Mouse (Mus musculus): ENCODE measurements at regions not wholly inside any gene's neighbourhood (a gene's known extent, or its start where the extent isn't known, plus 50 kb on each side); places are given as distances from the start of the nearest gene placed in this dataset.

DNA sequence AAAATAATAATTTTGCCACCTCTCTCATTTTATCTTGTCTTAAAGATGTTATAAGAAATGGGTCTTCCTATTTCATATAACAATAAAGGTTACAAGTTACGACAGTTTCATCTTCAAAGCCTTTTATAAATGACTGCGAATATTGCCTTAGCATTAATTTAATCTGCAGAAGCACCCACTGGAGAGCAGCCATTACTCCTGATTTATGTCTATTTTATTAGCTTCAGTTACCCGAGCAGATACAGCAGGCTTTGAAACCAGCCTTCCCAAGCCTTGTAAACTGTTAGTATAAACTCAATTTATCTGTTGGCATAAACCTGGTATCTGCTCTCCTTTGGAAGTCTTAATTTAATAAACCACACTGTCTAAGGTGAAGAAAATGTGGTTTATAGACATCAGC lies 2851.6 kb upstream of the Gm6569 start:
- DNase-seq (ENCODE audit: low spot score) = no peak

- no peak for DNase-seq (ENCODE audit: low spot score)
Observed at GRCm38 (mm10) chr15:70987973-70988570, 2846.3 kb upstream of the Gm6569 start.

DNA sequence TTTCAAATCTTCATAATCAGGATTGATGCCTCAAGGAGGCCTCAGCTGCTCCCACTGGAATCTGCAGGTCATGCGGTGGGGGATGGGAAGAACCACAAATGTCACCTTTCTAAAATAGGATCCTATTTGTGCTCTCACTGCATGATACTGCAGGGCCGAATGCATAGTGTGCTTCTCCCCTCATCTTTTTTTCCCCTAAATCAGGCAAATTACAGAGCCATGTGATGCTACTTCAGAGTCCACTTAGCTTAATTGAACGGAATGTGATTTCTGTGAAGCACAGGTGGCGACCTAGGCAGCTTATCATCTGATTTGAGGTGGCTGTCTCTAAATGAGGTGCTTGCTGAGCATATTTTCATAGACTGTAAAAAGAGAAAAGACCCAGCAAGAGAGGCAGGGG lies 2841.0 kb upstream of the Gm6569 start:
- DNase-seq (ENCODE audit: low spot score) = no peak

DNA sequence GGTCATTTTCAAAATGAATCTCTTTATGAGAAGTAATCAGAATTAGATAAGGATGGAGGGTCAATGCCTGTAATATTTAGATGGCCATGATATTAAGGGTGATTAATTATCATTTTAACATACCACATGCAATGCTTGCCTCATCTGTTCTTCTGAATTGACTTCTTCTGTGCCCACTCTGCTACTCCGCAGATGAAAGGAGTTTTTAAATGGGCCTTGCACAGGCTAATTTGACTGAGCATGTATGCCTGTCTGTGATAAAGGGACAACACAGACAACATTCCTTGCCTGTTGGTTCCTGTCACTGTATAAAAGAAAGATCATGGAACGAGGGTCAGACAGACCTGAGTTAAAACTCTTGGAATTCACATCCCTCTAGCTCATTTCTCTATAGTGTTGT lies 2824.0 kb upstream of the Gm6569 start:
- DNase-seq (ENCODE audit: low spot score) = no peak

DNA sequence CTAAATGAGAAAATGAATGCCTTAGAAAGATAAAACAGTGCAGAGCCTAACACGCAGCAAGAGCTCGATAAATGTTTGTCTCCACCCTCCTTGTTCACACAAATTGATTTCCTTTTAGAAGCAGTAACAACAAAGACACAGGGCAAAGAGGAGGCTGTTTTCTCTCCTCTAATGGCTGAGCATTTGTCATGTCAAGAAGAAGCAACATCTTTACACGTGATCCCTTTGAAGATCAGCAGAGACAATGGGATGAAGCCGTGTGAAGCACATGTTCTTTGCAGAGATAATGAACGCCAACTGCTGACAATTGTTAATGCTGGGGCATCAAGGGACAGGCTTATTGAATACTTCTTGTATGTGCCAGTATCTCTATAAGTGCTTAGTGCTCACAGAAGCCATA lies 2823.6 kb upstream of the Gm6569 start:
- DNase-seq (ENCODE audit: low spot score) = no peak

DNA sequence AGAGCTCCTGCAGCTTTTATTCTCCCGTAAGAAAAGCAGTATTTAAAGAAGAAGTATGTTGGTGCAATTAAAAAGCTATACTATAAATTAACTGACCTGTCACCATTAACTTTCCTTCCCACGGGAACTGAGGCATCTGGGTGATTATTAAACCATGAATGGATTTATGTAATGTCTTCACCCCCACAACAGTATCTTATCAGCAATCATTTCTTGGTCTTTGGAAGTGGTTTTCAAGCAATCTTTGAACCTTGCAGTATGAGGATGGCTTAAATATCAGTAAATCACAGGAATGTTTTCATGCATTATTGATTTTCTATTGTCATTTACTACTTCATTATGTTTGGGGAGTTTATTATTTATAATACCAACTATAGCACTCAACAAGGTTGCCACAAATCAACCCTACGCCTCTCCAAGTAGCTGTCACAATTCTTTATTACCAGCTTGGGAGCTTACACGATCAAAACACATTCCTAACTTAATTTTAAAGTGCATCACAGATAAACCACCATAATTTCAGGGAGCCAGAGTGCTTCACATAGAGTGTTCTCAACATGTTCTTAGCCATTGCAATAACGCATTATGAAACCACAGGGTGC lies 2780.0 kb upstream of the Gm6569 start:
- no peak for DNase-seq (ENCODE audit: low spot score)

DNA sequence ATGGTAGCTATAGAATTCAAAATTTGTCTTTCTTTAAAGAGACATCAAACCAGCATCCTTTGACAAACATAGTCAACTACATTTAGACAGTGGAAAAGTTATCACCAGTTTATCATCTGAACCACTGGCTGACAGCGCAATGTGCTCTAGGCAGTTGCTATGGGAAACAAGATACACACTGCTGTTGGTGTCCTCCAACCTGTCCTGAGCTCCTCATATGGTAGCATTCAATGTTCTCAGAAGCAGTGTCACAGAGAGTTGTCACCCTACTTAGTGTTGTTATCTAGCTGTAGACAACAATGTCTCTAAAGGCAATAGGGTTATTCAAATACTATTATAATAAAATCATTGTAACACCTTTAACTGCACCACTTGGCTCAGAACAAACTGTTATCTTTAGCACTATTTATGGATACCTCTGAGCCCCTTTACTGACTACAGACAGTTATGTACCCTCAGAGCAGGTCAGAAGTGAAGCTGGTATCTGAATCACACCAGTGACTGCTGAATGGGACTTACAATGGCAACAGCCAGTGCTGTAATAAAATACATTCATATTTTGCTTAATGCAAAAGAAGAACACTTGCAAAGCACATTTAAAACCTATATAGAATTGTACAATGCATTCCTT lies 2747.9 kb upstream of the Gm6569 start:
- DNase-seq (ENCODE audit: low spot score) = no peak

DNA sequence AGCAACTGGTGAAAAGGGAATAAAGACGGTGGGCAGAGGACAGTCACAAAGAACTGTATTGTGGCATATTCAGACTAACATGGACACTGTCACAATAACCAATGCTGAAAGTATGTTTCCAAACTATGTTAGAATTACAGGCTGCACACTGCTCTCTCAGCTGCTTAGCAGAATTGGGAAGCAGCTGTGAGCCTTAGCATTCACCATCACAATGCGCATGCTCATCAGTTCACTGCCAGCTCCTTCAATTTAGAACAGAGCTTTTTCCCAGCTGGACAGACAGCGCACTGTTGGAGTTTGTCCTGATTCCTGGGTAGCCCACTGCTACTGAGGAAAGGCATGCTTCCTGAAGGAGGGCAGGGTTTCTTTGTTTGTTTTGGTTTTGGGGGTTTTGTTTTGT lies 2735.2 kb upstream of the Gm6569 start:
- DNase-seq (ENCODE audit: low spot score) = no peak

GRCm38 (mm10) chr15:71129802-71130201 lies 2704.6 kb upstream of the Gm6569 start:
- no peak for DNase-seq (ENCODE audit: low spot score)

- DNase-seq (ENCODE audit: low spot score) = no peak
Observed at GRCm38 (mm10) chr15:71157680-71158079, 2676.7 kb upstream of the Gm6569 start.

- DNase-seq (ENCODE audit: low spot score) = peak; percentile 0
Observed at GRCm38 (mm10) chr15:71162097-71162496, 2672.3 kb upstream of the Gm6569 start.

DNA sequence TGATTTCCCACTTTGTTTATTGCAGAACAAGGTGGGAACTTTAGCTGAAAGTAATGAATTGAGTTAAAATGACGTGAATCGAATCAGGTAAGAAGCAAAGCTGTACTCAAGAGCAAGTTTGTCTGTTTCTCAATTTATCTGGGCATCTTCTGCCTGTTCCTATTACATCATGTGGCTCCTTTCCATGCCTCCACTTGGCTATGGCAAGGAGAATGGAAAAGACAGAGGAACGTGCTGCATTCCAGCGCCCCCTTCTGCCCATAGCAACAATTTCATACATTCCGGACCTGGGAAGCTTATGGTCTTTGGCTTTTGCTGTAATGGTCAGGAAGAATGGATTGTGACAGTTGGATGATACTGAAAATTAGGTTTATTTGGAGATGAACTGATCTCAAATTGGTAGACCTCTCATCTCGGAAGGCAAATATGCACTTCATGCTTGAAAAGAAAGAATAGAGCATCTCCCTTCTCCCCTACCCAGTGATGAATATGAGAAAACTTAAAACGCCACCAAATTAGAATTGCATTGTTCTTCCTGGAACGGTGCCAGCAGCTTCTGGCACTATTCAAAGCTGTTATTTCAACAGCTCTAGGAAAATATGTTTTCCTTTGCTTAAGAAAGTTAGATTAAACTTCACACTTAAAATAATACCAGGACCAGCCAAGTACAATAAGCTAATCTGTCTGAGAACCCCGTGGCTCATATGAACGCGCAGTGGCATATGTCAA lies 2639.2 kb upstream of the Gm6569 start:
- DNase-seq (ENCODE audit: low spot score) = peak; percentile 28

GRCm38 (mm10) chr15:71240647-71241351 lies 2593.6 kb upstream of the Gm6569 start:
- DNase-seq (ENCODE audit: low spot score) = peak; percentile 74

DNA sequence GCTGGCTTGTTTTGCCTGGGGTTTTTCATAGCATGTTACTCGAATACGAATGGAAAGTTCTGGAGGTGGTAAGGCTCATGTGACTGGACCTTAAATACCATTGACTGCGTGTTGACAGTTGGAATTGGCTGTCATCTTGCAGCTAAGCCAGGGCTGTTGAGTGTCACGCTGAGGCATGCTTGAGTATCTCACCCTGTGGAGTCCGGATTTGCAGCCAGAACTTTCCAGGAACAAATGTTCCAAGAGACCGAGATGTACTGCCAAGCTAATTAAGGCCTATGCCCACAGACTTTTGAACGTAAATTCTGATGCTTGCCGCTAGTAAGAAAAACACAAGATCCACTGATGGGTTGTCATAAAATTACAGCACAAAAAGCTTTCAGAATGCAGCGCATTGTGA lies 2590.8 kb upstream of the Gm6569 start:
- DNase-seq (ENCODE audit: low spot score) = peak; percentile 39

DNA sequence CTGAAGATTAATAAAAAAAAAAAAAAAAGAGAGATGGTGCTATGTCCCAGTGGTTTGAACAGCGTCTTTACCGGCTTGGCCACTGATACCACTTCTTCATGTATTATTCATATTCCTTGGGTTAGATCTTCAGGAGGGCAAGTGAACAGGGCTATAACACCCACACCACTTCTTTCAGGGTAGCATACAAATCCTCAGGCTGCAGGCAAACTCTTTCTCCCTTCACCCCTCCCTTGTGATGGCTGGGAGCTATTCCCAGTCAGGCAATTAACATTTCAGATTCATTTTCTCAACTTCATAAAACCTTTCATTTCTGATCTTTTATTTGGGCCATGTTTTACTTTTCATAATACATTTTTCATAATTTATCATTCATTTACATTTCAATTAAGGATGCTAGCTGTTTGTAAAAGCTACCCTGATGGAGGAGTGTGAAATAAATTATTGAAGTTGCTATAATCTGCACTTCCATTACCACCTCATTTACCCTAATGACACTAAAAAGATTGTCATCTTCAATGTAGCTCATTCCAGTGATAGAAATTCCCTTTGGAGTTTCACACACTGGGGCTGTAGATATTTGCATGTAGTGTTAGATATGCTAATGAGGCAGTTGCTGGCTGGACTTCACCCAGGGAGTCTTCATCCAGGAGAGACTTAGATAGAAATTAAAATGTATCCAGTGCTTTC lies 2558.3 kb upstream of the Gm6569 start:
- no peak for DNase-seq (ENCODE audit: low spot score)

DNA sequence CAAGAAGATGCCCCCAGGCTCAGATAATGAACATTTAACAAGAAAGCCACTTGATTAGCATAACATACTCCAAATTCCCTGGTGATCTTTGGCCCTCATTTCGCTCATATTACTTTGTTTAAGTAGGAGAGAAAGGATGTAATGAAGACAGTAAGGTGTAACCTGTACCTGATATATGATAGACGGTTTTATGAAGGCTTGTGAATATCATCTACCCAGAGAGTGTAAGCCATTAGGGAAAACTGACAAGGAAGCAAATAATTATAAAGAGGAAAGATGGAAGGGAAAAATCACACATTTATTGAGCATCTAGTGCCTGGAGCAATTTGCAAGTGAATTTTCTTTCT lies 2557.8 kb upstream of the Gm6569 start:
- no peak for DNase-seq (ENCODE audit: low spot score)

- no peak for DNase-seq (ENCODE audit: low spot score)
Observed at GRCm38 (mm10) chr15:71277388-71277787, 2557.0 kb upstream of the Gm6569 start.

DNA sequence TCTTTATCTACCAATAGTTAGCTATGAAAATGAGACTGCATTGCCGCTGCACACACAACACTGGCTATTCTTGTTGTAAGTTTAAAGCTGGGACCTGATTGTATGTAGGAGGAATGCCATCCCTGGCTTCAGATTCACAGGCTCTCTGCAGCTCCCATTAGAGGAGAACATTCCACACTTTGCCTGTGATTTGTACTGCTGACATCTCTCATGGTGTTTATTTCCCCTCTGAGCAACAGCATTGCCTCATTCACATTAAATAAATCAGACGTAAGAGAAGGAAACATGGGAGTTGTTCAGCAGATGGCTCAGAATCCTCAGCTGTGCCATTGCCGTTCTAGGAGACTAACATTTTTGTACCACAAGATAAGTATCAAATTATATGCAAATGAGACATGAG lies 2550.6 kb upstream of the Gm6569 start:
- DNase-seq (ENCODE audit: low spot score) = peak; percentile 1

GRCm38 (mm10) chr15:71302541-71302940 lies 2531.8 kb upstream of the Gm6569 start:
- no peak for DNase-seq (ENCODE audit: low spot score)

DNA sequence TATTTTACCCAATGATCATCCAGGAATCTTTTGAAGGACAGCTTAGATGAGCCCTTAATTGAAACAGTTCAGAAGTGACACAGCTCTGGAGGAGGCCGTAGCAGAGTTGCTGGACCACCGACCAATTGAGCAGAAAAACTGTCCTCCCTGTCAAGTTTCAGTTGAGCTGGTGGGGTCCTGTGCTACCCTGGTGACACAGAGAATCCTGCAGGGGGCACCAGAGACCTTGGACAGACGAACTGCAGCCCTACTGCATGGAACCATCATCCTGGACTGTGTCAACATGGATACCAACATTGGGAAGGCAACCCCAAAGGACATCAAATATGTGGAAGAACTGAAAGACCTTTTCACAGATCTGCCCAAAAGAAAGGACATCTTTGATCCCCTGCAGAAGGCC lies 2524.1 kb upstream of the Gm6569 start:
- DNase-seq (ENCODE audit: low spot score) = no peak

DNA sequence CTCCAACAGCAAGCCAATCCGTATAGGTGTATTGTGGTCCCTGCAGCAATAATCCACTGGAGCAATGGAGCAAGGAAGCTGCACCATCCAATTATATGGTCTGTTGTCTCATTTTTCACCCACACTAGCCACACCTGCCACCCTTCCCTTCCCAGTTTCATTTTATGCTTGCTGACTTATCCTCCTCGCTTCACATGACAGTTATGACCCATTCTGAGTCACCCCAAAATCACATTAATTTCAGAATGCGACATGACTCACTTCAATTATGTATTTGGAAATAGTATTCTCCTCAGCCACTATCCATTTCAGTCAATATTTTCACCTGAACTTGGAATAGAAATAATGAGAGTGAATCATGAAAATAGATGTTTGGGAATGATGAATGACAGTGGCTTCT lies 2507.8 kb upstream of the Gm6569 start:
- DNase-seq (ENCODE audit: low spot score) = no peak

- DNase-seq (ENCODE audit: low spot score) = no peak
Observed at GRCm38 (mm10) chr15:71358189-71358790, 2476.1 kb upstream of the Gm6569 start.

All from left cerebral cortex, adult 11 months (tissue).